Mouse (Mus musculus) thymus, adult 18-20 months (tissue): Measurements from ENCODE around the gene Cd86.

ENCODE experiments used
- DNase-seq, 2 experiments: peaks; one replicate each; pipeline ENCODE4 v3.0.0; 2022; ENCODE audit warnings: mixed read lengths in 2 of 2

Gene Cd86

DNA sequence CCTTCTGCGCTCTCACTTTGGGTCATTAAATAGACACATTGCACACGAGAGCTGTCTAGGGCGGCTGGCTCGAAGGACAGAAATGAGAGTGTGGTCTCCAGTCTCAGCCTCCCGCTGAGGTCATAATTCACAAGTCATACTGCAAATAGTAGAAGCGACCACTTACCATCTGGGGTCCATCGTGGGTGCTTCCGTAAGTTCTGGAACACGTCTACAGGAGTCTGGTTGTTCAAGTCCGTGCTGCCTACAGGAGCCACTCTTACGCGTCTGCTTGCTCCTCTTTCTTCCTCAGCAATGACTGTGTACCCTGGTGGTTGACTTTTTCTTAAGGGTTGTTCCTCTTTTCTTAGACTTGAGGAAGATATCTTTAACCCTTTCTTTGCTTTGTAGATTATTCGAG, at the start of gene Cd86:
Cd86 (minus strand) TSS at position 300 of the 400 bp plus-strand sequence.
- DNase-seq = no peak

DNA sequence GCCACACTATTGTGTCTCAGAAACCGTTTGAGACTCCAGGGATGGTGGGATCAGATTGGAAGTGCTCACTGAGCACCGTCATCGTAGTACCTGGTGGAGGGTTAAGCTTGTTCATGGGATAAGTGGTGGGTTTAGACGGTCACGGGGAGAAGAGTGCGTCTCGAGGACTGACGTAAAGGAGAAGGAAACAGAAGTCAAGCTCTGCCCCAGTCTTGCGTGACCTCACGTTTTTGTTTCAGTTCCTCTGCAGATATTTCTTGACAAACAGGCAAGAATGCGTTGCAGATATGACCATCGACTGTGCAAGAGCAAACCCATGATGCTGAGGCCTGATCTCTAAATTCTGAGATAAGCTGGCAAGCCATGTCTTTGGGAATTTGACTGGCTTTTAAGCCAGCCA, 45.9 kb upstream of the Cd86 start:
- peak in 1 of 2 experiments; percentile 8 for DNase-seq

DNA sequence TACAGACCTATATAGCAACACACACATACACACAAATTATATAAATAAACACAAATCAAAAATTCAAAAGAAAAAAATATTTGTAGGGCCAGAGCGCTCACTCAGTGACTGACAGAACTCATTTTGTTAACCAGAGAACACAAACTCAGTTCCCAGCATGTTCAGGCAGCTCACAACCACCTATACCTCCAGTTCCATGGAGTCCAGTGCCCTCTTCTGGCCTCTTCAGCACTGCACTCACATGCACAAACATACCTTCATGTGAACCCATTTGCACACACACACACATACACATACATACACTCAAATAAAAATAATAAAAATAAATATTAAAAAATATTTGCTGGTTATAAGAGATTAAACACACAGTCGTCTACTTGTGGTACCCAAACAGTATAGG, 44.9 kb upstream of the Cd86 start:
- DNase-seq = no peak

DNA sequence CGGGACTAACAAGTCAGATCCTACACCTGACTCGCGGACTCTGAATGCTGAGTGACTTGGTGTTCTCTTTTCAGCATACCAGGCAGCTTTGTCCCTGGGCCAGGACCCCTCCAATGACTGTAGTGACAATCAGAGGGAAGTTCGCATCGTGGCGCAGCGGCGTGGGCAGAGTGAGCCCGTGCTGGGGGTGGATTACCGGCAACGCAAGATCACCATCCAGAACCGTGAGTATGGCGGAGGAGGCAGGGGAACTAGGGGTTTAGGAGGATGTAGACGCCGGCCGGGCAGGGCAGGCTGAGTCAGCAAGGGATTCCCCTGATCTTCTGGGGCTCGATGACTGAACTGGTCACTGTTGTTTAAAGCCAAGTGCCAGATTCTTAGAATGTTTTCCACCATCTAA, 43.5 kb upstream of the Cd86 start:
- no peak for DNase-seq

DNA sequence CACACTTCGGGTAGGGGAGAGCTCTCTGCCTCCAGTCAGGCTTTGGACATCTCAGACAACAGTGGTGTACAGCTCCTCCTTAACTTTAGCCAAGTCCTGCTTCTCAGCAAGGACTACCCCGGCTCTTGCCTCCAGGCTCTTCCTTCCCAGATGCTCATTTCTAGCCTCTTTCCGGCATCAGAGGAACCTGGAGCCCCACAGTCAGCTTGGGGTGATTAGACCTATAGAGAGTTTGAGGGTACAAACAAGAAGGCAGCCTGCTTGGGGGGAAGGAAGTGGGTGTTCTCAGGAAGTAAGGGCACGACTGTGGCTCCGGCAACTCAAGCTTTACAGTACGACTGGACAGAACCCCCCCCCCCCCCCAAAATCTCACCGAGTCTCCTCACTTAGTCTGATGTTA, 42.9 kb upstream of the Cd86 start:
- DNase-seq = no peak

DNA sequence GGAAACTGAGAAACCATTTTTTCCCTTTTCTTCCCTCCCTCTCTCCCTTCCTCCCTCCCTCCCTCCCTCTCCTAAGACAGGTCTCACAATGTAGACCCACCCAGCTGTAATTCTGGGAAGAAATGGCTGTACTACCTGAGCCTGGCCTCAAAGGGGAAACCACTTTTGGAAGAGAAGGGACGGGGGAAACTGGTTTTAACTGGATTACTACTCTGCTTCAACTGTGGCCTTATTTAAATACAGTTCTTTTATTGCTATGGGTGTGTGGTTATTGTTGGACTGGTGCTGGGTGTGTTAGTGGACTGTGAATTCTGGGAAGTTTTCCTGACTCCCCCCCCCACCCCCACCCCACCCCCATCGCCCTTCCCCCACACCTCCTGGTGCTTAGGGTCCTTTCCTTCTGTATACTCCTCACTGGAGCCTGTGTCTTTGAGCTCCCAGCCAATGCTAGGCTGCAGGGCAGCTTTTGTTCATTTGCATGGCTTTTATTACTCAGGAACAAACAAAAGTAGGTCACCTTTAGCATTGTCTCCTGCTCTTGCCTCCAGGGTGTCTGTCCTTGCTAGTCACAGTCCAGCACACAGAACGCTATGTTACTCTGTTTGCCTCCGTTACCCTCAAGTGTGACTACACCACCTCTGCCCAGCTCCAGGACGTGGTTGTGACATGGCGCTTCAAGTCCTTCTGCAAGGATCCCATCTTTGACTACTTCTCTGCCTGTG, 42.0 kb upstream of the Cd86 start:
- DNase-seq = no peak

DNA sequence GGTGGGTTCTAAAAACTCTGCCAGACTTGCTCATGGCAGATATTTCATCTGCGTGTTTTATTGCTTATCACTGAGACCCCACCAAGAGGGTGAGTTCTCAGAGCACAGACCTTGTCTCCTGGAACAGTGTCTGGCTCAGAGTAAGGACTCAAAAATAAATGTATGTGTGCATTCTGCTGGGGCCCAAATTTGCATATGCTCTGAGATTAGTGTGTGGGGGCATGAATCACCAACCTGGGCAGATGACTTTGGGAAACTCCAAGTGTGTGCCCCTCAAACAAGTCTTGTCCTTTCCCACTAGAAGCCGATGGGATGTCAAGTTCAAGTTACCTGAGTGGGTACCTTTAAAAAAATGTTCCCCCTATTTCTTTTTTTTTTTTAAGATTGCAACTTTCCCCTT, 34.6 kb upstream of the Cd86 start:
- DNase-seq = no peak

DNA sequence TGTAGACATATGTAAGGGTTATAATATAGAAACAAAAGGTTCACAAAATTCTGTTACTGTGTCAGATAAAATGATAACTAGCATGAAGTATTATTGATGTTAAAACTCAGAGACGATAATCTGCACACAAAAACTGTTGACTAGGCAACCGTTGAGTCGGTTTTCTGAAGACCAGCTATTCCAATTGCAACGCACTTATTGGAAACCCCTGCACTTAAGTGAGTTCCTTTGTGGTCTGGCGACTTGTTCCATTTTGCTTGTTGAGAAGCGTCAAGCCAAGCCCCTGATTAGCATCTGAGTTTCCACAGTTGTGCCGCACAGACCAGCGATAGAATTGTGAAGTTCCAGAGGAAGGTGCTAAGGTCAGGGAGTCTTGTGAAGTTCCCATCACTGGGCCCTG, 31.4 kb upstream of the Cd86 start:
- no peak for DNase-seq

DNA sequence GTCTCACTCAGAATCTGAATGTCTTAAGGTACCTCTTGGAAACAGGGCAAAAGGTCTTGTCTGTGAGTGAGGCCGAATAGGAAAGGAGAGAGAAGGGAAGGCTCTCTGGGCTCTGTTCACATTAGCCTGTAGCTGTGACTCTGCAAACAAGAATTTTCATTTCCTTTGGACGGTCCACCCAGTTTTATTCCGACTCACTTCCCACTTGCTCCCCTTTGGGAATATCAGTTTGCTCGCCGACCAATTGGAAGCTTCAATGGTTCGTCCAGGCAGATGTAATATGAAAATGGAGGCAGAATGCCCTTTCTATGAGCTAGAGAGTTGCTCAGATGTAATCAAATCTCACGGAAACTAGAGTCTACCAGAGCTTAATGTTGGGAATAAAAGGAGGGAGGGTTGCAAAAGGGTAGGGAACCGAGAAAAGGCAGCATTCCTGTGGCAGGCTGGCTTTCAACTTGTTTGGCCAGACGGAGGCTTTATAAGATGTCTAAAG, 29.0 kb upstream of the Cd86 start:
- no peak for DNase-seq

DNA sequence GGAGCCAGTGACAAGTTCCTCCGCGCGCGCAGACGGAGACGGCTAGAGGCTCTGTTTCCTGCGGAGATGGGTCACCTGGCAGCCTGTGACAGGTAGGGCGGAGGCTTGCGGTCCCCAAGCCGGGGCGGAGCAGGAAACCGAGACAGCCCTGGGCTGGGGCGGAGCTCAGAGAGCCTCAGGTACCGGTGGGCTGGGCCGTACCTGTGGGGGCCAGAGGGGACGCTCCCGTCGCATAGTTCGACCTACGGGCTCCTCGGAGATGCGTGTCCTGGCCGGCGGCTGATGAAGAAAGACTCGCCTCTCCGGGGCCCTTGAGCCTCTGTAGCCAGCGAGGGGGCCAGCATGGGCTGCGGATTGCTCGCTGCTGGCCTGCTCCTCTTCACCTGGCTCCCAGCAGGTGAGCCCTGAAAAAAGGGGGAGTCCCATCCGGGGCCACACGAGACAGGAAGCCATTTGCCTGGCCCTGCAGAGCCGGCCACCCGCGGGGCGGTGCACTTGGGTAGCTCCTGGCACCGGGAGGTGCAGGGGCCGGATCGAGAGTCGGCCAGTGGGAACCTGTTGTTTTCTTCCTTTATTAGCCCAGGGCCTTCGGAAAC, 28.0 kb upstream of the Cd86 start, which contains the start of gene Ildr1:
Ildr1 (plus strand) TSS at position 161 of the 596 bp plus-strand sequence.
- peak in 1 of 2 experiments; percentile 6 for DNase-seq

DNA sequence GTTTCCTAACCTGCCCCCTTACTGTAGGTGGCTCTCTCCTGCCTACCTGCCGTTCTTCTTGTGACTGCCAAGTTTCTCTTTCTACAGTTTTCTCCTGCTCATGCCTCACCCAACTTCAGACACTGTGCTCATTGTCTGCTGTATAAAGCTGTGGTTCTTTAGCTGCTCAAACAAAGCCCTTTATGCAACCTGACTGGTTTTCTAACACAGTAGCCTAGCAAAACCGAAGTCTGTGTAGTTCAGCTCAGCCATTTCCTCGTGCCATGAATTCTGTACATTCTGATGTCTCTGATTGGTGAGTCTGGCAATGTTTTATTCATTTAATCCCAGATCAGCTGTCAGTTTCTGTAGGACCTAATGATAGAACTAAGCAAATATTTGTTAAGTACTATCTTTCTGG, 25.6 kb upstream of the Cd86 start:
- no peak for DNase-seq

DNA sequence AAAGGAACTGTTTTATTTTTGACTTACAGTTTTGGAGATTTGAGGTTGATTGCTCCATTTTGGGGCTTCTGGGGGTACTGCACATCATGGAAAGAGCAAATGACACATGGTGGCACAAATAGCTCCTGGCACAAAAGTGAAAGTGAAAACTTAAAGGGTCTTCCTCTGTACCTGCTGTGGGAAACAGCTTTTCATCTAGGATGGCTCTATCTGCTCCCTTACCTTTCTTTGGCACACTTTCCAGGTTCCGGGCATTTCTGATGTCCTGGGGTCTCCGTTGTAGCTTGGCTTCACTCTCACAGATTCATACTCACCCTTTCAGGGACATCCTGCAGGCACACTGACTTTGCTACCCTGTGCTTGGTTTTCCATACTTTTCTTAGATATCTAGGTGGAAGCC, 22.2 kb upstream of the Cd86 start:
- no peak for DNase-seq

DNA sequence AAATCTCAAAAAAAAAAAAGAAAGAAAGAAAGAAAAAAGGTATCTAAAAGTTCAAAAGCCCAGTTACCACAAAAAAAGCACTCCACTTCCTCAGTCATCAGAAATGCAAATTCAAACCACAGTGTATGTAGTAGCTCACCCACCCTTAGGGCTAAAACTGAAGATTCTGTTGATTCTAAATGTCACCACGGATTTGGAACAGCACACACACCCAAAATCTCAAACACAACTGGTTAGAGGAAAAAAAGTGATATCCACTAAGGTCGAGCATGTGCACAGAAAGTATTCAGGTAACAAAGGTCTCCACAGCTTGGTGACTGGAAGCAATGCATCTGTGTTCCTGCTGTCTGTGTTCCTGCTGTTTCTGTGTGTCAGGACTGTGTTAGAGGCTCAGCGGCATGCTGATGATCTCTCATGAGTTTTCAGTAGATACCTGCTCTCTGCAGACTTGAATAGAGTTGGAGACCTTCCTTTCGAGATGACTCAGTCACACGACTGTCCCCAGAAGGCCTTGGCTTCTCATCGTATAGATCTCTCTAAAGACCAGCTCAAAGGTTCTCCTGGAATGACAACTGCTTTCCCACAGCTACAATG, 18.5 kb upstream of the Cd86 start:
- no peak for DNase-seq

DNA sequence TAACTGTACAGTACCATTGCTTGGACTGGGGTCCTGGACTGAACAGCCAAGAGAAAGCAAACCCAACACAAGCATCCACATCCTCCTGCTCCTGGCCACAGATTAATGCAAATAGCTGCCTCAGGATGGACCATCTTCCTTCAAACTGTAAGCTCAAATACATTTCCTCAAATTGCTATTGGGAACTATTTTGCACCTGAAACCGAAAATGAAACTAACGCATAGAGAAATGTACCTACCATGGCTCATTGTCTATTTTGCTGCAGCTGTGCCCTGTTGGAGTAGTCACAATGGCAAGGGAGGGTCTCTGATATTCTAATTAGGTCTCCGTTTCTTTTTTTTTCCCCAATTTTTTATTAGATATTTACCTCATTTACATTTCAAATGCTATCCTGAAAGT, 15.9 kb upstream of the Cd86 start:
- no peak for DNase-seq

DNA sequence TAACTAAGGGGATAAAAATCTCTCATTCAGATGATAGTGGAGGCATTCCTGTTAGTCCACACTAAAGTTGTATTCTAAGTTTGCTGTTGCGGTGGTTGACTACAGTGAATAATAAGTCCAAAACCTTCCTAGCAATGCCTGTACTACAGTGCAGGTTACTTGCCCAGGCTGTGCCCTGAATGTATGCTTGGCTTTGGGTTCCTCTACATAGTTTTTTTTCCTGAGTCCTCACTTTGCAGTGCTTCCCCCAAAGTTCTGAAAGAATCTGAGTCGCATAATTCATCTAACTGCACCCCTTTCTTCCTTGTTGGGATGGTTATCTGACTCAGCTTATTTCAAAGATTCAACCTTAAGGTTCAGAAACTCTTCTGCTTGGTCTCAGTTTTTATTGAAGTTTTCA, 10.0 kb upstream of the Cd86 start:
- DNase-seq = no peak

DNA sequence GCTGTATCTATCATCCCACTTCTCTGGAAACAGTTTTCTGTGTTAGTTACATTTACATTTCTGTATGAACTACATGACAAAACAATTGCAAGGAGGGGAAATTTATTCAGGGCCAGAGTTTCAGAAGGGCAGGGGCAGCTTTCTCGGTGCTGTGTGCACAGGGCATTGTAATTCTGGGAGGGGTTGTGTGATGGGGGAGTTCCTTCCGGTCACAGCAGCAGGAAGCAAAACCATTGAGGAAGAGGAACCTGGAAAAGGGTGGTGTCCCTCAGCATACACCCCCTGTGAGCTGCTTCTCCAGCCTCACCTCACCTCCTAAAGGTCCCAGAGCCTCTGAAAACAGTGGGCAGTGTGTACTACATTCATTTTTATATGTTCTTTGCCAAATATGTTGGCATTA, 9.4 kb upstream of the Cd86 start:
- DNase-seq = no peak

DNA sequence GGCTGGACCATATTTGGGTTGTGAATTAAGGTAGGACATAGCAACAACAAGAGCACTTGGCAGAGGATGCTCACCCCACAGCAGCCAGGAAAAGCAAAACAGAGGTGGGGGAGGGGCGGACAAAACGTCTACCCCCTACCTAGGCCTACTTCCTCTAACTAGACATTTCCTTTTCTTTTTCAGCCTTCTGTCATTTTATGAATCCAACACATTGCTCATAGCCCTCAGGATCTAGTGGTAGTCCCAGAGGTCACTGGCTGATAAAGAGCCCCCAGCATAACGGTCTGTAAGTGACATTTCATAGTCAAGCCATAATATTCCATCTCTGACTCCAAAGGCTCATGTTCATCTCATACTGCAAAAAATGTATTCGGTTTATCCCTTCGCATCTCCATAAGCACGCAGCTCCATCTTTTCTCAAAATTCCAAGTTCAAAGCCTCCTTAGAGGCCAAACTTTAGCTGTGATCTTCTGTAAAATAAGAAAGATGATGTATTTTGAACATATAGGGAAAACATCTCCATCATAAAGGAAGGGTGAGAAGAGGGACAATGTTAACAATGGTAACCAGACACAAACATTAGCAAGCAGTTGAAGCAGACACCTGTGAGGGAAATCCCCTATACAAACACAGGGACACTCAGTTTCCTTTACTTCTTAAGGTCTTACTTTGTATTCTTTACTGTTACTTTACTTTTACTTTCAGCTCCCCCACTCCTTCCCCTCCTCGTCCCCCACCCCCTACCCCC, 8.8 kb upstream of the Cd86 start:
- no peak for DNase-seq

DNA sequence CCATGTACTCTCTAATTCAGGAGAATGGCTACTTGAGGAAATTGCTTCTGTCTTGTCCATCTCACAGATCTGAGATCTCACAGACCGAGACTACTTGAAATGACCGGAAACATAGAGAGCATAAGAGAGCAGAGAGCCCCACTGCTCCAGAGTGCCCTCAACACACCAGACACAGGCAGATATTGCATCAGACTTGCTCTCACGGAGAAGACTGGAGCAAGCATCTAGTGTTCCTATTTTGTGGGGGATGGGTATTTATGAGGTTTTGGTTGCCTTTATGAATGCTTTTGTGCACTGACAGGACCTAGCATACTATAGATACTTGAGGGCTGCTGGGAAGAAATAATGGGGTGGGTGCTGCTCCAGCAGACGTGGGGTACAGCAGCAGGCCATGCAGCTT, 7.3 kb upstream of the Cd86 start:
- no peak for DNase-seq

DNA sequence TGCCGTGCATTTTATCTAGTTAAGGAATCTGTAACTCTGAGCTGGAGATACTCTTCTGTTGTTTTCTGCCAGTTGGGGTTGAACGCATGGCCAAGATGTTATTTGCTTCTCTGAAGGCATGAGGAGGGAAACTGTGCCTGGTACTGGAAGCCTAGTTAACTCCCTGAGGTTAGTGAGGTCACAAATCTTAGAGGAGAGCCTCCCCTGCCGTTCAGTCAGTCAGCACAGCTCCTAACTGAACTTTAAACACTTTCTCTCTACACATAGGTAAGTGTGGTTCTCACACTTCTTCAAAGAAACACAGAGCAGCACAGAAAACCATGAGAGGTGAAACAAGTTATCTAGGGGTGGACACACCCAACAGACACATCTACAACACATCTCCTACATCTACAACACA, 4.7 kb upstream of the Cd86 start:
- DNase-seq = no peak

DNA sequence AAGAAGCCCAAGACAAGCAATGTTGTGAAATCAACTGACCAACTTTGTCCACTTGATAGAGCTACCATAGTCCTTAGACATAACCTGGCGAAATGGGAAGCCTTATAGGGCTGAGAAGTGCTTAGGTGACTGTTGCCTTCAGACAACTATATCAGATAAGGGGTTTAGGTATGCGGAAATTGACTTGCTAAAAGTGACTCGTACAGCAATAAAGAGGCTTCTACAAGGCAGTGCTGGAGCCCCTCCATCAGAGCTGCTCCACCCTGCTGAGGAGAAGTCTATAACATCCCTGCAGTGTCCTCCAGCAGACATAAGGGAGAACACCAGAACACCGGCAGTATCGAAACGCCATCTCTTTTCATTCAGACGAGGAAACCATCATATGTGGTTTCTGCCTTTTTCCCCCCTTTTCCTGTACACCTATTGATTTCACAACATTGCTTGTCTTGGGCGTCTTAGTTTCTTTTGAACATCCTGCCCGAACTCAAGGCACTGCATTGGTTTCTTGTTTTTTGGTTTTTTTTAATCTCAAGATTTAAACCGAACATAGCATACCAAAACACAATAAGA, 652 bp upstream of the Cd86 start:
- no peak for DNase-seq

DNA sequence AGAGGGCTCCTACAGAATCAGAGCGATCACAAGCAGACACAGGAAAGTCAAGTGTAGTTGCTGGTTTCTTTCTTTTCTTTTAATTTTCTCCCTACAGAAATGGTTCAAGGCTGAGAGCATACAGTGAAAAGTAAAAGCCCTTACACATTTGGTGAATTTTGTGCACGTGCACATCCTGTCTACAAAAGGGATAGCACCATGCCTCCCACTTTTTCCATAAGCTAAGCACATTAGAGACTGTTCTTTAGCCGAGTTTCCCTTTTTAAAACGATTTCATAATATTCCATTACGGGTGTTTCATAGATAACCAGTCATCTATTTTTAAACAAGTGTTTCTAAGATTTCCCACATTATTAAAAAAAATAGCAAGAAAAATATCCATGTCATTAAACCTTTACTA, 2.4 kb downstream of the Cd86 start:
- DNase-seq = no peak

DNA sequence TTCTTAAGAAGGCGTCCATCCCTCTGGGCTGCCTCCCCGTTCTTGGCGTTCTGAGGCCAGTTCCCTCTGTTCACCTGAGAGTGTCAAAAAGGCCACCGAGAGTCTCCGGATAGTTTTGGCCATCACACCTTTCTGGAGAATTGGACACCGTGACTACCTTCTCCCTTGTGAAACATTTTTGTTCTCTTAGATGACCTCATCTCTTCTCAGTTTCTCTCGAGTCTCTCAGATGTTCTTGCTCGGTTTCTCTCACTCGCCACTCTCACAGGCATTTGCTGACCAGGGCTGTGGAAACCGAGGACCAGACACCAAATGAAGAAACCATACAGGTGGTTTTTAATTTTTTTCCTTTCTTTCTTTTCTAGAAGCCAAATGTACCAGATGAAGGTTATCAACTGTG, 4.6 kb downstream of the Cd86 start:
- DNase-seq = no peak

DNA sequence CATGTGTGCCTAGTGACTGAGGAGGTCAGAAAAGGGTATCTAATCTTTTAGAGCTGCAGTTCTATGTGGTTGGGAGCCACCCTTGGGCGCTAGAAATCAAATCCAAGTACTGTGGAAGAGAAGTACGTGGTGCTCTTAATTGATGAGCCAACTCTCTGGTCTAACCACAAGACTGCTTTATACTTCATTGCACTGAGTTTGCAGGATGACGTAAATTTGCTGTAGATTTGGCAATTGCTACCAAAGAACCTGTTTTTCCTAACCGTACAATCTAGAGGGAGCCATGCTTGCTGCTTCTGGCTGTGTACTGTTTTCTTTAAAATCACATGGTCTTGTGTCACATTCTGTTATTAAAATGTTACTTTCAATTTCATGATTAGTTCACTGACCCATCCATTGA, 10.0 kb downstream of the Cd86 start:
- DNase-seq = no peak
